Mouse (Mus musculus) CH12.LX (cell line): ENCODE data around the gene Acoxl. TPM values are rescaled to one million over a fixed set of nuclear protein-coding genes. Genes with fewer than 3 reads are reported as not detected.

ENCODE experiments used
- DNase-seq: peaks from one replicate; pipeline ENCODE4 v3.0.0-alpha.2; 2013; ENCODE audit errors: extremely low read depth
- H3K27ac ChIP-seq: 2 replicates; pipeline ENCODE4 v1.5.1; 2012; ENCODE audit warnings: low read depth, mild to moderate bottlenecking, control low read depth, moderate library complexity; ENCODE audit not compliant: insufficient read depth
- H3K27me3 ChIP-seq: replicated peaks from 2 replicates; pipeline ENCODE3; 2012; ENCODE audit warnings: inconsistent platforms
- H3K36me3 ChIP-seq, 2 experiments: replicated peaks in 1 of 2; 2 replicates each; pipeline versions ENCODE3 to v1.6.1; 2012; ENCODE audit warnings: inconsistent platforms in 1 of 2, low read length in 1 of 2, mild to moderate bottlenecking in 1 of 2, mixed read lengths in 1 of 2, moderate library complexity in 1 of 2; ENCODE audit not compliant: control insufficient read depth in 1 of 2, insufficient read depth in 1 of 2
- H3K4me1 ChIP-seq, 2 experiments: 2 replicates each; pipeline ENCODE4 v1.6.1; 2012; ENCODE audit warnings: inconsistent platforms in 1 of 2, moderate library complexity in 1 of 2; ENCODE audit not compliant: insufficient read depth in 2 of 2, control insufficient read depth in 1 of 2
- H3K4me2 ChIP-seq: 2 replicates; pipeline ENCODE4 v1.6.1; 2012; ENCODE audit warnings: low read depth, mild to moderate bottlenecking, control low read depth; ENCODE audit not compliant: poor library complexity, insufficient read depth, severe bottlenecking
- H3K4me3 ChIP-seq, 3 experiments: fragments of 150-350 bp in 1 of 3; sonication (generic) in 1 of 3; replicated peaks in 1 of 3; 2 replicates each; pipeline versions ENCODE3 to v1.5.1; 2011 to 2012; ENCODE audit warnings: low read depth in 2 of 3, low read length in 2 of 3, mild to moderate bottlenecking in 2 of 3, moderate library complexity in 2 of 3, control low read depth in 1 of 3, improper control_type of control experiment in 1 of 3, inconsistent platforms in 1 of 3, mixed read lengths in 1 of 3; ENCODE audit not compliant: poor library complexity in 1 of 3
- H3K79me2 ChIP-seq: replicated peaks from 2 replicates; pipeline ENCODE4 v1.6.1; 2012; ENCODE audit warnings: mild to moderate bottlenecking, moderate library complexity; ENCODE audit not compliant: control insufficient read depth, poor library complexity, insufficient read depth, severe bottlenecking; ENCODE audit errors: extremely low read depth
- H3K9ac ChIP-seq: 2 replicates; pipeline ENCODE4 v1.6.1; 2012; ENCODE audit warnings: low read depth, mild to moderate bottlenecking, control low read depth, moderate library complexity; ENCODE audit not compliant: insufficient read depth
- H3K9me3 ChIP-seq: replicated peaks from 2 replicates; pipeline ENCODE3; 2012; ENCODE audit warnings: low read length, inconsistent platforms, mixed read lengths
- BHLHE40 ChIP-seq: IDR thresholded peaks from 2 replicates; pipeline ENCODE4 v1.6.1; 2011; ENCODE audit warnings: mild to moderate bottlenecking, low read depth, low read length, improper control_type of control experiment
- CHD2 ChIP-seq: IDR thresholded peaks from 2 replicates; pipeline ENCODE4 v1.6.1; 2011; ENCODE audit warnings: low read length, improper control_type of control experiment
- CTCF ChIP-seq, 2 experiments: IDR thresholded peaks in 1 of 2; conservative IDR thresholded peaks in 1 of 2; 2 replicates each; pipeline ENCODE4 v1.5.1; 2011 to 2012; ENCODE audit warnings: low read depth in 2 of 2, low read length in 2 of 2, improper control_type of control experiment in 1 of 2, inconsistent platforms in 1 of 2, mild to moderate bottlenecking in 1 of 2, moderate library complexity in 1 of 2
- EP300 ChIP-seq: IDR thresholded peaks from 2 replicates; pipeline ENCODE4 v1.6.1; 2011; ENCODE audit warnings: low read length, improper control_type of control experiment
- ETS1 ChIP-seq: conservative IDR thresholded peaks from 2 replicates; pipeline ENCODE4 v1.6.1; 2012; ENCODE audit warnings: low read depth, mild to moderate bottlenecking, inconsistent platforms, low read length, improper control_type of control experiment, moderate library complexity
- GABPA ChIP-seq: IDR thresholded peaks from 2 replicates; pipeline ENCODE4 v1.6.1; 2012; ENCODE audit warnings: low read depth, low read length, improper control_type of control experiment, inconsistent platforms; ENCODE audit not compliant: insufficient replicate concordance
- HCFC1 ChIP-seq: IDR thresholded peaks from 2 replicates; pipeline ENCODE4 v1.6.1; 2012; ENCODE audit warnings: low read depth, mild to moderate bottlenecking, inconsistent platforms, low read length, improper control_type of control experiment
- IRF4 ChIP-seq: IDR thresholded peaks from 2 replicates; pipeline ENCODE4 v1.6.1; 2014; ENCODE audit warnings: low read depth, mild to moderate bottlenecking, inconsistent platforms, low read length, improper control_type of control experiment
- JUN ChIP-seq: IDR thresholded peaks from 2 replicates; pipeline ENCODE4 v1.6.1; 2011; ENCODE audit warnings: low read depth, mild to moderate bottlenecking, low read length, improper control_type of control experiment, moderate library complexity; ENCODE audit not compliant: insufficient read depth
- JUND ChIP-seq: conservative IDR thresholded peaks from 2 replicates; pipeline ENCODE4 v1.6.1; 2011; ENCODE audit warnings: low read depth, low read length, improper control_type of control experiment
- MAFK ChIP-seq: IDR thresholded peaks from 2 replicates; pipeline ENCODE4 v1.6.1; 2011; ENCODE audit warnings: low read length, improper control_type of control experiment; ENCODE audit not compliant: insufficient replicate concordance
- MAX ChIP-seq: IDR thresholded peaks from 2 replicates; pipeline ENCODE4 v1.6.1; 2011; ENCODE audit warnings: low read length, improper control_type of control experiment
- MAZ ChIP-seq: IDR thresholded peaks from 2 replicates; pipeline ENCODE4 v1.6.1; 2012; ENCODE audit warnings: low read depth, mild to moderate bottlenecking, inconsistent platforms, low read length, improper control_type of control experiment, moderate library complexity
- MEF2A ChIP-seq: IDR thresholded peaks from 2 replicates; pipeline ENCODE4 v1.6.1; 2014; ENCODE audit warnings: low read depth, mild to moderate bottlenecking, inconsistent platforms, low read length, improper control_type of control experiment, borderline replicate concordance
- MXI1 ChIP-seq: IDR thresholded peaks from 2 replicates; pipeline ENCODE4 v1.6.1; 2011; ENCODE audit warnings: mild to moderate bottlenecking, low read depth, low read length, improper control_type of control experiment
- NELFE ChIP-seq: IDR thresholded peaks from 2 replicates; pipeline ENCODE4 v1.6.1; 2011; ENCODE audit warnings: low read depth, low read length, improper control_type of control experiment
- PAX5 ChIP-seq: IDR thresholded peaks from 2 replicates; pipeline ENCODE4 v1.6.1; 2012; ENCODE audit warnings: low read length, inconsistent platforms, mixed read lengths
- POLR2AphosphoS2 ChIP-seq: IDR thresholded peaks from 2 replicates; pipeline ENCODE4 v1.6.1; 2011; ENCODE audit warnings: low read depth, low read length, improper control_type of control experiment
- RAD21 ChIP-seq: IDR thresholded peaks from 2 replicates; pipeline ENCODE4 v1.6.1; 2011; ENCODE audit warnings: low read depth, mild to moderate bottlenecking, low read length, improper control_type of control experiment, moderate library complexity
- RCOR1 ChIP-seq: conservative IDR thresholded peaks from 2 replicates; pipeline ENCODE4 v1.6.1; 2012; ENCODE audit warnings: low read depth, mild to moderate bottlenecking, inconsistent platforms, low read length, improper control_type of control experiment
- SIN3A ChIP-seq: IDR thresholded peaks from 2 replicates; pipeline ENCODE4 v1.6.1; 2012; ENCODE audit warnings: low read length, improper control_type of control experiment, inconsistent platforms
- TBP ChIP-seq: conservative IDR thresholded peaks from 2 replicates; pipeline ENCODE4 v1.6.1; 2011; ENCODE audit warnings: low read depth, low read length, improper control_type of control experiment
- UBTF ChIP-seq: IDR thresholded peaks from 2 replicates; pipeline ENCODE4 v1.6.1; 2012; ENCODE audit warnings: low read depth, mild to moderate bottlenecking, inconsistent platforms, low read length, improper control_type of control experiment, moderate library complexity
- USF2 ChIP-seq: conservative IDR thresholded peaks from 2 replicates; pipeline ENCODE4 v1.6.1; 2011; ENCODE audit warnings: low read depth, low read length, improper control_type of control experiment
- ZC3H11A ChIP-seq: IDR thresholded peaks from 2 replicates; pipeline ENCODE4 v1.6.1; 2012; ENCODE audit warnings: low read depth, mild to moderate bottlenecking, inconsistent platforms, low read length, improper control_type of control experiment
- ZKSCAN1 ChIP-seq: IDR thresholded peaks from 2 replicates; pipeline ENCODE4 v1.6.1; 2012; ENCODE audit warnings: low read depth, inconsistent platforms, low read length, improper control_type of control experiment, borderline replicate concordance
- ZMIZ1 ChIP-seq: IDR thresholded peaks from 2 replicates; pipeline ENCODE4 v1.6.1; 2012; ENCODE audit warnings: low read depth, mild to moderate bottlenecking, inconsistent platforms, low read length, improper control_type of control experiment
- ZNF384 ChIP-seq: IDR thresholded peaks from 2 replicates; pipeline ENCODE4 v1.6.1; 2012; ENCODE audit warnings: low read depth, low read length, improper control_type of control experiment, inconsistent platforms
- dilution Hi-C: fragments of 300-500 bp; cut with MboI; formaldehyde crosslinking; loops from 2 replicates; pipeline ENCODE4 v1.14.3; 2020; ENCODE audit warnings: low sequenced_read_pairs; ENCODE audit not compliant: extremely low pct_unique_long_range_greater_than_20kb, extremely low pct_ligation_motif_present
- in situ Hi-C: fragments of 300-500 bp; cut with MboI; formaldehyde crosslinking; loops from 3 replicates; pipeline ENCODE4 v1.14.3; 2019; ENCODE audit warnings: low sequenced_read_pairs, low pct_ligation_motif_present, low pct_unique_long_range_greater_than_20kb, mixed read lengths
- polyA plus RNA-seq: library from polyadenylated mRNA; unstranded; fragments of >175 nt; gene quantifications from 2 replicates; pipeline ENCODE4 v1.2.1, GENCODE M21; 2012; ENCODE audit warnings: low read depth; ENCODE audit not compliant: insufficient read length
- total RNA-seq, 2 experiments: library from RNA; depleted of rRNA; stranded (reverse); fragments of 300-350 nt in 1 of 2; fragments of >200 nt in 1 of 2; gene quantifications; 2 replicates each; pipeline ENCODE4 v1.2.3; 2012 to 2014

Acoxl gene
- total and polyA plus RNA-seq, 3 experiments, result 0.25 to 0.43 TPM; not detected in 1

GRCm38 (mm10) chr2:128131503-128131902, 292.8 kb downstream of the Acoxl start:
- no peaks in the 10 kb centered on the region for H3K79me2 ChIP-seq
- H3K36me3 ChIP-seq, result peaks cover 11 to 58% of the 10 kb centered on the region in 2 experiments
- H3K9ac ChIP-seq, result no peak overlapping the region
- H3K4me1 ChIP-seq, result peaks cover 24 to 55% of the 10 kb centered on the region in 2 experiments
- no peaks in the 10 kb centered on the region for H3K27me3 ChIP-seq
- TF ChIP-seq CHD2 (no peak), MXI1 (no peak), SIN3A (no peak), JUND (no peak), ZNF384 (no peak), MAFK (no peak), RCOR1 (no peak), HCFC1 (no peak), IRF4 (no peak), BHLHE40 (no peak), EP300 (no peak), ZC3H11A (no peak), ZMIZ1 (no peak), JUN (no peak), ETS1 (no peak), POLR2AphosphoS2 (no peak), GABPA (no peak), ZKSCAN1 (no peak), TBP (no peak)
- TF ChIP-seq, all 38 proteins: peak for 0
- dilution Hi-C loops, result no loop called here
- Histone ChIP-seq H3K4me2 (no peak overlapping the region), H3K4me3 (no peak overlapping the region), H3K27ac (no peak overlapping the region), H3K9me3 (no peaks in the 10 kb centered on the region)
- in situ Hi-C loops, result no loop called here
- no peak for DNase-seq

GRCm38 (mm10) chr2:128132635-128133034, 294.0 kb downstream of the Acoxl start:
- dilution Hi-C loops (no loop called here), in situ Hi-C loops (no loop called here)
- Histone ChIP-seq H3K4me2 (no peak overlapping the region), H3K27me3 (no peaks in the 10 kb centered on the region), H3K79me2 (no peaks in the 10 kb centered on the region), H3K4me1 (peaks cover 24 to 66% of the 10 kb centered on the region in 2 experiments), H3K36me3 (peaks cover 11 to 69% of the 10 kb centered on the region in 2 experiments), H3K9ac (no peak overlapping the region), H3K4me3 (no peak overlapping the region), H3K9me3 (no peaks in the 10 kb centered on the region), H3K27ac (no peak overlapping the region)
- DNase-seq, result peak; percentile 46
- no peak for TF ChIP-seq CTCF (conservative IDR thresholded peaks at IDR 0.05 in 1 of 2, IDR thresholded peaks at IDR 0.05 in 1 of 2; ENCODE audit: low read depth in 2 of 2, low read length in 2 of 2)
- no peak for TF ChIP-seq MEF2A
- TF ChIP-seq RAD21, result no peak
- TF ChIP-seq MAX, result no peak
- no peak for TF ChIP-seq MAZ
- TF ChIP-seq UBTF, result no peak
- peak; percentile 64 for TF ChIP-seq BHLHE40
- no peak for TF ChIP-seq EP300
- no peak for TF ChIP-seq NELFE
- TF ChIP-seq GABPA, result no peak
- no peak for TF ChIP-seq MAFK
- no peak for TF ChIP-seq MXI1
- no peak for TF ChIP-seq ZMIZ1
- no peak for TF ChIP-seq PAX5
- TF ChIP-seq ZNF384, result no peak
- no peak for TF ChIP-seq ZKSCAN1
- peak; percentile 56; the same call in 1 of the 2 replicates for TF ChIP-seq ETS1
- no peak for TF ChIP-seq USF2
